Mouse (Mus musculus) c-Kit-positive CD71-negative TER-119-negative erythroid progenitor cells, embryonic 14.5 days (primary cell): Measurements from ENCODE around the gene Stap1.

Experiments
- DNase-seq: peaks from one replicate; pipeline ENCODE4 v3.0.0-alpha.2; 2013; ENCODE audit warnings: low read depth

The Stap1 gene

DNA sequence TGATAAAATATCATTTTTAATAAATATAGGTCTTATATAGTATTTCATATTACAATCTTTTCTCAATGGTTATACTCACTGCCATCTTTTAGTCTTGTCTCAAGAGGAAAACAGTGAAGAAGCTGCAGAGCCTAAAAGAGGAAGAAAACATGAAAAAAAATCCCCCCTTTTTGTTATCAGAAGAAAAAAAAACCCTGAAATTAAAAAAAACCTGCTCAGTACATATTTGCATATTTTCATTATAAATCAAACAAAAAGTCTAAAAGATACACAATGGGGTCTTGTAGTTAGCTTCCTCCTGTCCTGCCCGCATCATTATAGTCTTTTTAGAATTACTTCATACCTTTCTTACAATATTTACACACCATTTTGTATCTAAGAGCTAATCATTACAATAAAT lies 57.2 kb downstream of the Stap1 start:
- no peak for DNase-seq

DNA sequence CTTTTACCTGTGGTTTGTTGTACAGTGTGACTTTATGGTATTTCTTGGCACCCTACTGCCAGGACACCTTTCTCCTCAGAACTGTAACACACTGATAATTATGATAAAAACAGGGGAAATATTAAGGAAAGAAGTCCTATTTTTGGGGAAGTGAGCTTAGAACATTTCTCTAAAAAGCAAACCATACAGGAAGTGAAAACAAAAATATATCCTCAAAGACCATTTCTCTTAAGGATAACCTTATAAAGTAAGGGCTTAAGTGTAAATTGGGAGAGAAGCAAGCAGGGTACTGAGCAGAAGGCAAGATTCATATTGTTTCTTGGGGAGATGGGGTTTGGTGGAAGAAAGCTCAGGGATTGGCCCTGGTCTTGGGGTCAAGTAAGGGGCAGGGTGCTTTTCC lies 58.3 kb downstream of the Stap1 start:
- DNase-seq = no peak
